Mouse (Mus musculus) liver, embryonic 14.5 days (tissue): ENCODE results near the gene Lyzl4. TPM values are rescaled to one million over a fixed set of nuclear protein-coding genes. Genes with fewer than 3 reads are reported as not detected.

Experiments used
- ATAC-seq: fragments of 200-750 bp; cut with Nextera tagmentation; 2 replicates; pipeline ENCODE4 v1.8.0; 2017; ENCODE audit warnings: moderate number of reproducible peaks, mild to moderate bottlenecking, moderate library complexity; ENCODE audit not compliant: insufficient read depth
- DNase-seq, 3 experiments: peaks; one replicate each; pipeline ENCODE4 v3.0.0-alpha.2; 2012 to 2013; ENCODE audit warnings: low read depth in 3 of 3, low spot score in 3 of 3
- H3K27ac ChIP-seq: fragments of 300-500 bp; sonication (generic); 2 replicates; pipeline ENCODE4 v1.5.1; 2014; ENCODE audit warnings: moderate library complexity, mild to moderate bottlenecking, control low read depth, inconsistent platforms
- H3K27me3 ChIP-seq: fragments of 300-500 bp; sonication (generic); 2 replicates; pipeline ENCODE4 v1.6.1; 2014; ENCODE audit warnings: mild to moderate bottlenecking, low read length, moderate library complexity; ENCODE audit not compliant: control insufficient read depth, insufficient read depth
- H3K36me3 ChIP-seq: fragments of 300-500 bp; sonication (generic); replicated peaks from 2 replicates; pipeline ENCODE4 v1.6.1; 2014; ENCODE audit warnings: low read depth; ENCODE audit not compliant: control insufficient read depth, insufficient read depth
- H3K4me1 ChIP-seq, 2 experiments: fragments of 200-500 bp in 1 of 2; fragments of 300-500 bp in 1 of 2; sonication (generic) in 1 of 2; replicated peaks; 2 replicates each; pipeline ENCODE4 v1.6.1; 2012 to 2014; ENCODE audit warnings: antibody characterized with exemption in 1 of 2, inconsistent platforms in 1 of 2, low read length in 1 of 2; ENCODE audit not compliant: control insufficient read depth in 2 of 2, insufficient read depth in 2 of 2
- H3K4me2 ChIP-seq: fragments of 300-500 bp; sonication (generic); 2 replicates; pipeline ENCODE4 v1.6.1; 2014; ENCODE audit warnings: low read depth, mild to moderate bottlenecking, control low read depth, moderate library complexity
- H3K4me3 ChIP-seq, 2 experiments: fragments of 200-500 bp in 1 of 2; fragments of 300-500 bp in 1 of 2; sonication (generic) in 1 of 2; 2 replicates each; pipeline ENCODE4 v1.5.1; 2012 to 2014; ENCODE audit warnings: low read depth in 2 of 2, low read length in 2 of 2, mild to moderate bottlenecking in 2 of 2, control low read depth in 1 of 2, inconsistent platforms in 1 of 2, moderate library complexity in 1 of 2; ENCODE audit not compliant: insufficient read depth in 1 of 2
- H3K9ac ChIP-seq: fragments of 300-500 bp; sonication (generic); replicated peaks from 2 replicates; pipeline ENCODE4 v1.6.1; 2014; ENCODE audit warnings: mild to moderate bottlenecking, control low read depth, moderate library complexity
- H3K9me3 ChIP-seq: fragments of 300-500 bp; sonication (generic); 2 replicates; pipeline ENCODE4 v1.6.1; 2016; ENCODE audit warnings: low read length, mixed read lengths; ENCODE audit not compliant: control insufficient read depth
- CTCF ChIP-seq: IDR thresholded peaks from 2 replicates; pipeline ENCODE4 v1.5.1; 2016; ENCODE audit warnings: antibody characterized with exemption, low read depth, control low read depth
- EP300 ChIP-seq: IDR thresholded peaks from 2 replicates; pipeline ENCODE4 v1.6.1; 2016; ENCODE audit warnings: antibody characterized with exemption, low read depth
- WGBS: fragments of 180-500 bp; shearing (Covaris S2); extraction: QIAGEN DNeasy Blood & Tissue Kit; methylation state at CpG from one replicate; pipeline ENCODE4 v1.1.7; 2014; ENCODE audit not compliant: insufficient replicate concordance; 5-methylcytosine and 5-hydroxymethylcytosine counted together
- polyA plus RNA-seq, 2 experiments: library from polyadenylated mRNA; depleted of rRNA in 1 of 2; stranded (reverse) in 1 of 2; unstranded in 1 of 2; fragments of >200 nt; fragmentation: Nextera tagmentation in 1 of 2; extraction: Ambion mirVana in 1 of 2; gene quantifications; 2 replicates each; pipeline versions ENCODE4 v1.2.1 to v1.2.3; 2012 to 2014

The Lyzl4 gene
- polyA plus RNA-seq, 2 experiments, result 0.15 TPM; not detected in 1

DNA sequence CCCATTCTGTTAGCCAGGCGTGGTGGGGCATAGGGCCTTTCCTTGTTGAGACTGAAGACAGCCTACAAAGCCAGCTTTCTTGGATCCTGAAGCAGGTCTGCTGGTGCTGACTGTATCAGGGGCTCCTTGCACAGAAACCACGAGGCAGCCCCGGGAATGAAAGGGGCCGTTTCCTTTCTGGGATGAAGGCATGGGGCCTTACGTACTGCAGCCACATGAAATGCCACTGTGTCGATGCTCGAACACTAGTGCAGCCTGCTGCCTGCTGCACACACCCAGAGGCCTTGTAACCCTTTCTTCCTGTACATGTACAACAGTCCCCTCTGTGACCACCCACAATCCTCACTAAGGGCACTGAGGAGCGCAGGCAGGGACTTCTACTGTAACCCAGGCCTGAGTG is 39.3 kb upstream of the Lyzl4 start:
- no peak overlapping the region for H3K27ac ChIP-seq
- no peak for TF ChIP-seq EP300
- ATAC-seq, result no peak
- H3K27me3 ChIP-seq, result no peaks in the 10 kb centered on the region
- DNase-seq, result no peak
- peaks cover 0 to 7% of the 10 kb centered on the region in 2 experiments; a peak in 2 of 4 replicates for H3K4me1 ChIP-seq
- H3K9me3 ChIP-seq, result no peaks in the 10 kb centered on the region
- H3K9ac ChIP-seq, result no peak overlapping the region
- H3K4me2 ChIP-seq, result no peak overlapping the region
- 50% methylated on average over 8 of the region's 8 CpGs for WGBS
- H3K36me3 ChIP-seq, result no peaks in the 10 kb centered on the region
- no peak overlapping the region for H3K4me3 ChIP-seq

DNA sequence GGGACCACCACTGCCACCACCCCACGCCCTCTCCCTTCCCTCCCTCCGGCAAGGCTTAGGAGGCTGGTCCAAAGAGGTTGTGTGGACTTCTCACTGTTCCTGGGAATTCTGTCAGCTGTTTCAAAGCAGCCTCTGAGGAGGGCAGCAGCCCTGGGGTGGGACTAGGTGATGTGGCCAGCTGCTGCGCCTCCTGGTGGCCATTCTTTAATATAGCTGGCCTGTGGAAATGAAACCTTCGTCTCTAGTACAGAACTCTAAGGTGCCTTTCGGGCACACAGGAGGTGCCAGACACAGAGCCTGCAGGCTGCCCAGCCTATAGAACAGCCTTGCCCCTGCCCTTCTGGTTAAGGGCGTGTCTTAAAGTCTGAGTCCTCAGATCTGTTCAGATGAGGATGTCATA is 37.7 kb upstream of the Lyzl4 start:
- Histone ChIP-seq H3K4me3 (no peak overlapping the region), H3K4me2 (no peak overlapping the region), H3K9me3 (no peaks in the 10 kb centered on the region), H3K36me3 (no peaks in the 10 kb centered on the region), H3K27ac (no peak overlapping the region), H3K9ac (no peak overlapping the region), H3K27me3 (no peaks in the 10 kb centered on the region), H3K4me1 (peaks cover 0 to 7% of the 10 kb centered on the region in 2 experiments; a peak in 2 of 4 replicates)
- WGBS, result 28% methylated on average over 6 of the region's 6 CpGs
- DNase-seq (peak in 1 of 3 experiments; percentile 14), ATAC-seq (no peak)
- TF ChIP-seq EP300, result no peak
- peak; percentile 85 for TF ChIP-seq CTCF

GRCm38 (mm10) chr9:121677476-121677875 is 35.6 kb upstream of the Lyzl4 start:
- DNase-seq, result no peak
- TF ChIP-seq EP300 (no peak), CTCF (no peak)
- H3K4me3 ChIP-seq, result no peak overlapping the region
- H3K4me1 ChIP-seq, result peaks cover 0 to 8% of the 10 kb centered on the region in 2 experiments; a peak in 2 of 4 replicates
- ATAC-seq, result no peak
- no peaks in the 10 kb centered on the region for H3K27me3 ChIP-seq
- no peaks in the 10 kb centered on the region for H3K36me3 ChIP-seq
- no peak overlapping the region for H3K9ac ChIP-seq
- 12% methylated on average over 8 of the region's 8 CpGs for WGBS
- no peak overlapping the region for H3K27ac ChIP-seq
- H3K4me2 ChIP-seq, result no peak overlapping the region
- H3K9me3 ChIP-seq, result no peaks in the 10 kb centered on the region

- H3K27ac ChIP-seq, result no peak overlapping the region
- H3K4me1 ChIP-seq, result peaks cover 0 to 10% of the 10 kb centered on the region in 2 experiments; a peak in 2 of 4 replicates
- DNase-seq, result no peak
- ATAC-seq, result no peak
- H3K4me3 ChIP-seq, result no peak overlapping the region
- no peaks in the 10 kb centered on the region for H3K27me3 ChIP-seq
- no peaks in the 10 kb centered on the region for H3K9me3 ChIP-seq
- no peak overlapping the region for H3K9ac ChIP-seq
- 9% methylated on average over 4 of the region's 4 CpGs for WGBS
- no peak for TF ChIP-seq CTCF
- no peak for TF ChIP-seq EP300
- no peak overlapping the region for H3K4me2 ChIP-seq
- no peaks in the 10 kb centered on the region for H3K36me3 ChIP-seq
Observed at GRCm38 (mm10) chr9:121677069-121677468, 35.2 kb upstream of the Lyzl4 start.

GRCm38 (mm10) chr9:121675556-121675955 is 33.7 kb upstream of the Lyzl4 start:
- no peak for TF ChIP-seq EP300
- TF ChIP-seq CTCF, result no peak
- DNase-seq (no peak), ATAC-seq (no peak)
- 63% methylated on average over 2 of the region's 2 CpGs for WGBS
- no peak overlapping the region for H3K4me2 ChIP-seq
- H3K27me3 ChIP-seq, result no peaks in the 10 kb centered on the region; the same call in 1 of the 2 replicates
- no peak overlapping the region for H3K27ac ChIP-seq
- no peaks in the 10 kb centered on the region for H3K9me3 ChIP-seq
- H3K4me1 ChIP-seq, result peaks cover 0 to 12% of the 10 kb centered on the region in 2 experiments; a peak in 2 of 4 replicates
- H3K4me3 ChIP-seq, result no peak overlapping the region
- H3K9ac ChIP-seq, result no peak overlapping the region
- H3K36me3 ChIP-seq, result no peaks in the 10 kb centered on the region
